Mouse (Mus musculus) G1E (cell line): Measurements from ENCODE around the gene Tomm34.

Source experiments
- CTCF ChIP-seq: IDR thresholded peaks from 2 replicates; pipeline ENCODE4 v1.5.1; 2012; ENCODE audit warnings: low read depth, low read length, inconsistent platforms, mixed read lengths
- GATA1 ChIP-seq: IDR thresholded peaks from 2 replicates; pipeline ENCODE4 v1.6.1; 2012; ENCODE audit warnings: borderline replicate concordance, low read length, inconsistent platforms, mixed read lengths
- TAL1 ChIP-seq: conservative IDR thresholded peaks from 2 replicates; pipeline ENCODE4 v1.6.1; 2012; ENCODE audit warnings: low read depth, low read length, inconsistent platforms, mixed read lengths

DNA sequence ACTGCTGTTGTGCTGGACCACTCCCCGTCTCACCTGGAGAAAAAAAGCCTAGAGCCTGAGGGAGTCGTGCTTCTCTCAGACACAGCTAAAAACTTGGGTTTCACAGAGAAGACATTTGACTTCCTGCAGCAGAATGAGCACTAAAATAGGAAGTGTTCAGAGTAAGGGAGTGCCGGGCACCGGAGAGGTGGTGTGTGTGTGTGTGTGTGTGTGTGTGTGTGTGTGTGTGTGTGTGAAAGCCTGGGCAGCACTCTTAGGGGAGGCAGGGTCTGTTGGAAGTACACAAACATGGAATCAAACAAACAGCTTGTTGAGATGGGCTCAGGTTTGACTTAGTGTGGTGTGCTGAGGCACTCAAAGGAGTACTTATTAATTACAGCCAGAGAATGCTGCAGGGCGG lies 4.1 kb upstream of the Tomm34 start:
- TF ChIP-seq CTCF (no peak), TAL1 (no peak), GATA1 (no peak)
